Mouse (Mus musculus) heart, embryonic 10.5 days (tissue): ENCODE results near the gene Cyp4f18. TPM values are rescaled to one million over a fixed set of nuclear protein-coding genes. Genes with fewer than 3 reads are reported as not detected.
"Not testable (repeated sequence)": the region's sequence is repeated elsewhere in the genome, so short reads cannot be mapped to it uniquely, and the experiment has no call there.

ENCODE experiments used
- DNase-seq: peaks from one replicate; pipeline ENCODE4 v3.0.0-alpha.2; 2017; ENCODE audit warnings: low spot score
- H3K27ac ChIP-seq: fragments of 300-500 bp; sonication (generic); 2 replicates; pipeline ENCODE4 v1.5.1; 2016; ENCODE audit warnings: mild to moderate bottlenecking
- H3K27me3 ChIP-seq: fragments of 300-500 bp; sonication (generic); 2 replicates; pipeline ENCODE4 v1.6.1; 2016; ENCODE audit warnings: mild to moderate bottlenecking; ENCODE audit not compliant: poor library complexity, insufficient read depth, severe bottlenecking
- H3K36me3 ChIP-seq: fragments of 300-500 bp; sonication (generic); 2 replicates; pipeline ENCODE4 v1.6.1; 2016; ENCODE audit warnings: mild to moderate bottlenecking, moderate library complexity
- H3K4me1 ChIP-seq: fragments of 300-500 bp; sonication (generic); 2 replicates; pipeline ENCODE4 v1.6.1; 2016; ENCODE audit warnings: mild to moderate bottlenecking
- H3K4me3 ChIP-seq: fragments of 300-500 bp; sonication (generic); 2 replicates; pipeline ENCODE4 v1.5.1; 2016; ENCODE audit warnings: mild to moderate bottlenecking, moderate library complexity
- H3K9me3 ChIP-seq: fragments of 300-500 bp; sonication (generic); 2 replicates; pipeline ENCODE4 v1.6.1; 2016; ENCODE audit warnings: mild to moderate bottlenecking, moderate library complexity
- WGBS: fragments of 180-500 bp; shearing (Covaris S2); methylation state at CpG from one replicate; pipeline ENCODE4 v1.1.7; 2016; 5-methylcytosine and 5-hydroxymethylcytosine counted together
- polyA plus RNA-seq: library from polyadenylated mRNA; unstranded; fragments of >200 nt; fragmentation: Nextera tagmentation; extraction: Ambion mirVana; gene quantifications from 2 replicates; pipeline ENCODE4 v1.2.1, GENCODE M21; 2016

The Cyp4f18 gene
- polyA plus RNA-seq, 1 experiment from 2014 or later = not detected

- DNase-seq = peak; percentile 59
- H3K27me3 ChIP-seq = no peaks in the 10 kb centered on the region
- WGBS = 91% methylated on average over 5 of the region's 5 CpGs
- H3K9me3 ChIP-seq = no peaks in the 10 kb centered on the region
- no peak overlapping the region for H3K27ac ChIP-seq
- H3K4me3 ChIP-seq = no peak overlapping the region
- no peaks in the 10 kb centered on the region for H3K4me1 ChIP-seq
- H3K36me3 ChIP-seq = peaks cover 58% of the 10 kb centered on the region
Measured at GRCm38 (mm10) chr8:71967261-71967660, 42.2 kb downstream of the Cyp4f18 start.

GRCm38 (mm10) chr8:71966411-71966810 is 43.0 kb downstream of the Cyp4f18 start:
- peak; percentile 45 for DNase-seq
- peaks cover 63% of the 10 kb centered on the region for H3K36me3 ChIP-seq

GRCm38 (mm10) chr8:71965166-71965565 is 44.3 kb downstream of the Cyp4f18 start:
- peak; percentile 43 for DNase-seq
- Histone ChIP-seq H3K4me3 (no peak overlapping the region), H3K36me3 (peaks cover 63% of the 10 kb centered on the region), H3K27me3 (no peaks in the 10 kb centered on the region), H3K4me1 (no peaks in the 10 kb centered on the region), H3K27ac (no peak overlapping the region), H3K9me3 (no peaks in the 10 kb centered on the region)
- WGBS = 82% methylated on average over 2 of the region's 2 CpGs

More at GRCm38 (mm10) chr8:71966411-71966810, 43.0 kb downstream of the Cyp4f18 start:
- no peak overlapping the region for H3K27ac ChIP-seq
- no peak overlapping the region for H3K4me3 ChIP-seq
- H3K4me1 ChIP-seq = no peaks in the 10 kb centered on the region
- no peaks in the 10 kb centered on the region for H3K27me3 ChIP-seq
- no peaks in the 10 kb centered on the region for H3K9me3 ChIP-seq

- peaks cover 57% of the 10 kb centered on the region for H3K36me3 ChIP-seq
- DNase-seq = peak; percentile 66
- no peaks in the 10 kb centered on the region for H3K9me3 ChIP-seq
- no peak overlapping the region for H3K4me3 ChIP-seq
- WGBS = 89% methylated on average over 3 of the region's 3 CpGs
- no peaks in the 10 kb centered on the region for H3K4me1 ChIP-seq
- H3K27me3 ChIP-seq = no peaks in the 10 kb centered on the region
- H3K27ac ChIP-seq = no peak overlapping the region
Measured at GRCm38 (mm10) chr8:71964051-71964450, 45.4 kb downstream of the Cyp4f18 start.

GRCm38 (mm10) chr8:71961796-71962195 is 47.6 kb downstream of the Cyp4f18 start:
- no peaks in the 10 kb centered on the region for H3K9me3 ChIP-seq
- DNase-seq = peak; percentile 47
- H3K4me1 ChIP-seq = no peaks in the 10 kb centered on the region
- no peaks in the 10 kb centered on the region for H3K27me3 ChIP-seq
- H3K27ac ChIP-seq = no peak overlapping the region
- peaks cover 34% of the 10 kb centered on the region for H3K36me3 ChIP-seq
- 83% methylated on average over 5 of the region's 5 CpGs for WGBS
- H3K4me3 ChIP-seq = no peak overlapping the region

GRCm38 (mm10) chr8:71960483-71960882 is 48.9 kb downstream of the Cyp4f18 start:
- Histone ChIP-seq H3K27ac (no peak overlapping the region), H3K4me1 (no peaks in the 10 kb centered on the region), H3K36me3 (peaks cover 21% of the 10 kb centered on the region), H3K9me3 (no peaks in the 10 kb centered on the region), H3K4me3 (no peak overlapping the region), H3K27me3 (no peaks in the 10 kb centered on the region)
- peak; percentile 28 for DNase-seq

GRCm38 (mm10) chr8:71954666-71955065 is 54.8 kb downstream of the Cyp4f18 start:
- Histone ChIP-seq H3K9me3 (no peaks in the 10 kb centered on the region), H3K4me1 (peaks cover 14% of the 10 kb centered on the region), H3K27ac (no peak overlapping the region), H3K36me3 (peaks cover 22% of the 10 kb centered on the region), H3K27me3 (no peaks in the 10 kb centered on the region), H3K4me3 (no peak overlapping the region)
- no peak for DNase-seq
- 97% methylated on average over 9 of the region's 9 CpGs for WGBS

GRCm38 (mm10) chr8:71952961-71953700 is 56.3 kb downstream of the Cyp4f18 start:
- Histone ChIP-seq H3K4me1 (peaks cover 14% of the 10 kb centered on the region), H3K36me3 (peaks cover 22% of the 10 kb centered on the region)
- WGBS = 94% methylated on average over 16 of the region's 16 CpGs
- H3K27me3 ChIP-seq, H3K9me3 ChIP-seq, H3K4me3 ChIP-seq, H3K27ac ChIP-seq: not testable (repeated sequence)
- peak; percentile 60 for DNase-seq

- no peak for DNase-seq
- WGBS = 86% methylated on average over 1 of the region's 1 CpGs
- Histone ChIP-seq H3K36me3 (peaks cover 22% of the 10 kb centered on the region), H3K4me3 (no peak overlapping the region), H3K9me3 (no peaks in the 10 kb centered on the region), H3K27ac (no peak overlapping the region), H3K27me3 (no peaks in the 10 kb centered on the region), H3K4me1 (peaks cover 14% of the 10 kb centered on the region)
Measured at GRCm38 (mm10) chr8:71952489-71952888, 56.9 kb downstream of the Cyp4f18 start.

GRCm38 (mm10) chr8:71951436-71952161 is 57.8 kb downstream of the Cyp4f18 start:
- WGBS = 38% methylated on average over 14 of the region's 14 CpGs
- no peak for DNase-seq
- peak overlapping the region; percentile 93 for H3K27ac ChIP-seq
- no peaks in the 10 kb centered on the region for H3K9me3 ChIP-seq
- H3K4me1 ChIP-seq = peaks cover 14% of the 10 kb centered on the region
- H3K4me3 ChIP-seq = peak overlapping the region; percentile 81
- H3K27me3 ChIP-seq = no peaks in the 10 kb centered on the region
- H3K36me3 ChIP-seq = peaks cover 22% of the 10 kb centered on the region

- Histone ChIP-seq H3K27me3 (no peaks in the 10 kb centered on the region), H3K4me1 (peaks cover 14% of the 10 kb centered on the region), H3K9me3 (no peaks in the 10 kb centered on the region), H3K36me3 (peaks cover 22% of the 10 kb centered on the region), H3K4me3 (peak within 1 kb of the TSS; percentile 81), H3K27ac (peak within 1 kb of the TSS; percentile 93)
- 4% methylated on average over 34 of the region's 34 CpGs for WGBS
- peak; percentile 98 for DNase-seq
Measured at GRCm38 (mm10) chr8:71950482-71951221, 58.8 kb downstream of the Cyp4f18 start, which contains the start of gene Zfp961. TSS of gene Zfp961 (plus strand) at chr8:71951038.

- Histone ChIP-seq H3K36me3 (peaks cover 5% of the 10 kb centered on the region), H3K27ac (no peak overlapping the region), H3K9me3 (no peaks in the 10 kb centered on the region), H3K4me1 (peaks cover 14% of the 10 kb centered on the region), H3K27me3 (no peaks in the 10 kb centered on the region), H3K4me3 (no peak overlapping the region)
- DNase-seq = no peak
- WGBS = 83% methylated on average over 5 of the region's 5 CpGs
Measured at GRCm38 (mm10) chr8:71948624-71949023, 60.8 kb downstream of the Cyp4f18 start.

- DNase-seq = no peak
- no peaks in the 10 kb centered on the region for H3K9me3 ChIP-seq
- H3K27me3 ChIP-seq = no peaks in the 10 kb centered on the region
- H3K4me3 ChIP-seq = no peak overlapping the region
- no peaks in the 10 kb centered on the region for H3K4me1 ChIP-seq
- no peak overlapping the region for H3K27ac ChIP-seq
- WGBS = 80% methylated on average over 1 of the region's 1 CpGs
- no peaks in the 10 kb centered on the region for H3K36me3 ChIP-seq
Measured at GRCm38 (mm10) chr8:71941776-71942175, 67.7 kb downstream of the Cyp4f18 start.
